Mouse (Mus musculus): ENCODE results near the gene Cobll1.

Gene Cobll1

DNA sequence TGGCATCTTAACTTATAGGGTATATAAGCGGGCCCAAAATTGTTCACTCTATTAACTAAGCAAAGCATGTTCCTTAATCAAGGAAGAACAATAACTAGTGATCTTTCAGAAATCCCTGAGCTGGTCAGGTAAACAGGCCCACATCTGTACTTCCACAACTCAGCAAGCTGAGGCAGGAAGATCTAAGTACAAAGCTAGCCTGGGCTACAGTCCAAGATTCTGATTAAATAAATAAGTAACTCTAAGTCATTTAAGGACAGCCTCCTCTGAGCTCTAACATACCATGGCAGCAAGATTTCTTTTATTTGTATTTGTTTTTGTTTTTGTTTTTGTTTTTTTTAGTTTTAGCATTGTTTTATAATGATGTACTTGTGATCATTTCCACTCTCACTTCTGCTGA is 42.2 kb downstream of the Cobll1 start:
- no peak for DNase-seq (ENCODE audit: low read depth, low spot score)

DNA sequence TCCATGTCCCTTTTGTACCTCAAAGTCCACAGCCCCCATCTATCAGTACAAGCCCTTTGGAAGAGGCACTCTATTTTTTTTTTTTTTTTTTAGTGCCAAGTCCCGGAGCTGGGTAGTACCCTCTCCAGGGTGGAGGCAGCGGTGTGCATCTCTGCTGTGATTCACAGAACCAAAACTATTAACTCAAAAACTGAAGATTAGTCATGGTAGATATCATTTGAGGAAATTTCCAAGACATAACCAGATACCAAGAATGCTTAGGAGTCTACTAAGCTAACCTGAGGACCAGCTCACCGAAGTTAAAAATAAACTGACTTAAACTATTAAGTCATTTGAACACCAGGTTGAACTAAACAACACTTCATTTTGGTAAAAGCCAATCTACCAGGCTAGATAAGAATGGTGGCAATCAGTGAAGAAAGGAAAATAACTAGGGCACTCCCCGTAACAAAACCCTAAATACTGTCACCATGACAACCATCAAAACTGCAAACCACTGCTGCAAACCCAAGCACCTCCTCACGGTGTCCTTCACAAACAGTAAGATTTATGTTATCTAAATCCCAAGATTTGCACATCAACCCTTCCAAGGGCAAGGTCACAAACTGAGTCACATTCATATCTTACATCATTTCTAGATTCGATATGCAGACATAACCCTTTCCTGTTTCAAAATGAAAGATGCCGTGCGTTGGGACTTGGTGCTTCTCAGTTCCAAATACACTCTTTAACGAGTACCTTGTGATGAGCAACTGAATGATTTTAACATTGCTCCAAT is 43.8 kb downstream of the Cobll1 start:
- no peak for DNase-seq (ENCODE audit: low read depth, low spot score)

DNA sequence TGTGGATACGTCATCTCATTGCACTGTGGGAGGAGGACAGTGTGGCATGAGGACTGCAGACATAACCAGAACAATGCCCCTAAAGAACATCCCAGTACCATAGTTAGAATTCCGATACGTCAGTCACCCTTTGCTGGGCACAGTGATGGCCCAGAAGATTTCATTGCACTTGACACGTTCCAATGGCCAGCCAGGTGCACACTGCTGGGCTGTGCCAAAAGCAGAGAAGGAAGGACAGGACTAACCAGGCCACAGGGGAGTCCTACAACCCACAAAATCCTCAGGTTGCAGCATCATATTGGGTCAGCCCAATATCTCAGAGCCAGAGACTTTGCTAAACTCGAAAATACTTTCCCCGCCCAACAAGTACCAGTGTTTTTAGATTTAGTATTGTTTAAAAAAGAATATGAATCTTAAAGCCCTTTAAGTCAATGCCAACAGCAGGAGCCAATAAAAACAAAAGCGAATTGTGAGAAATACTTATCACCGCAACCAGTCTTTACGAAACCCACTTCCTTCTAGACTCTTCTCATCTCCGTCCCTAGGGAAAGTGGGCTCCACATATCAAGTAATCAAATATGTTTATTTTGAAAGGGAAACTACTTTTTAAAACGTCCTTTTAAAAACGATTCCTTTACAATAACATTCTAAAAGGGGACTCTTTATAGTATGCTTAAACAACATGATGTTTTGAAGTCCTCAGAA is 46.0 kb downstream of the Cobll1 start:
- DNase-seq (ENCODE audit: low read depth, low spot score) = no peak

DNA sequence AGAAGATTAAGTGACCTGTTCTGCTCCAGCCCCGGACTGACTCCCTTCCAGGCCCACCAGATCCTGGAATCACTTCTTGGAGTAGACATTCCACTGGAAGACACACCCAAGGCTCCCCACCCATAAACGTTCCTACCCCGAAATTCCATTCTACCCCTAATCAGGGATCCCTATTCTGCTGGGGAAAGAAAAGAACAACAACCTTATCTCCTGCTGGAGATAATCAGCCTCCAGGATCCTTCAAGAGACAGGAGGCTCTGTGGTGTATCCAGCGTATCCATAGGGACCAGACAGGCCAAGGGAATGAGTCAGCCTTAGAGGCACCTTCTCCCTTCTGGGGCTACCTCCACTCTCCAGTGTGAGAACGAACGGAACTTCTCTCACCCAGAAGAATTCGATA is 47.8 kb downstream of the Cobll1 start:
- no peak for DNase-seq (ENCODE audit: low read depth, low spot score)

DNA sequence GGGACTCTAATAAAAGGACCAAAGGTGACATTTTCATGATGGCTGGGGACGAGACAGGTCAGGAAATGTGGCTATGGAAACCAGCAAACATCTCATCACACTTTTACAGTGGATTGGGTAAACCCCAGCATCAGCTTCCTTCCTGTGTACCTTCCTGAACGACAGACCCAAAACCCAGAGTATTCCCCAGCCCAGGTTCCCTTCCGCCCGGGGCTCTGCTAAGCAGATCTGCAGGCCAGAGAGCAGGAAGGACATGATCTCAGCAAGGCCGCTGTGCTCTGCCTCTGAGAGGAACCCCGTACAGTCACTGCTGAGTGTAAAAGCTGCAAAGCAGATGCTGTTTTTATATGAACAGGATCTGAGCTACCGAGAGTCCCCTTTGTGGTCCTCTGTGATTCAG is 49.9 kb downstream of the Cobll1 start:
- DNase-seq (ENCODE audit: low read depth, low spot score) = peak; percentile 24

GRCm38 (mm10) chr2:65188585-65188984 is 50.6 kb downstream of the Cobll1 start:
- no peak for DNase-seq (ENCODE audit: low read depth, low spot score)

- DNase-seq (ENCODE audit: low read depth, low spot score) = no peak
Observed at GRCm38 (mm10) chr2:65187652-65188051, 51.6 kb downstream of the Cobll1 start.

GRCm38 (mm10) chr2:65187164-65187563 is 52.0 kb downstream of the Cobll1 start:
- no peak for DNase-seq (ENCODE audit: low read depth, low spot score)

GRCm38 (mm10) chr2:65182747-65183146 is 56.5 kb downstream of the Cobll1 start:
- no peak for DNase-seq (ENCODE audit: low read depth, low spot score)

DNA sequence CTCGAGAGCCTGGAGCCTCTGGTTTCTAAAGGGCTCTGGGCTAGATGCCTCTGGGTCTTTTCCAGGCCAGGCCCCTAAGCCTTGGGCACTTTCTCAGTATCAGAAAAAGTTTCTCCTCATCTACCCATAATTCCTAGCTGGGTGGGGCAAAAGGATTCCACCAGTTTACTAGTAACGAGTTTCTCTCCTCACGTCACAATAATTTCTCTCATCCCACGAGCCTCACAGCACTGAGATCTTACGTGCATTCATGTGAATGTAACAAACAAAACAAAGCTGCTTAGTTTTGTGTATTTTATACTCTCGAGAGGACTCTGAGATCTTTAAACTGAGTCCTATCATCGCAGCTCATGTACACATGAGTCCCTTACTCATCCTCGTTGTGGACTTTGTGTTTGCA is 57.5 kb downstream of the Cobll1 start:
- no peak for DNase-seq (ENCODE audit: low read depth, low spot score)

DNA sequence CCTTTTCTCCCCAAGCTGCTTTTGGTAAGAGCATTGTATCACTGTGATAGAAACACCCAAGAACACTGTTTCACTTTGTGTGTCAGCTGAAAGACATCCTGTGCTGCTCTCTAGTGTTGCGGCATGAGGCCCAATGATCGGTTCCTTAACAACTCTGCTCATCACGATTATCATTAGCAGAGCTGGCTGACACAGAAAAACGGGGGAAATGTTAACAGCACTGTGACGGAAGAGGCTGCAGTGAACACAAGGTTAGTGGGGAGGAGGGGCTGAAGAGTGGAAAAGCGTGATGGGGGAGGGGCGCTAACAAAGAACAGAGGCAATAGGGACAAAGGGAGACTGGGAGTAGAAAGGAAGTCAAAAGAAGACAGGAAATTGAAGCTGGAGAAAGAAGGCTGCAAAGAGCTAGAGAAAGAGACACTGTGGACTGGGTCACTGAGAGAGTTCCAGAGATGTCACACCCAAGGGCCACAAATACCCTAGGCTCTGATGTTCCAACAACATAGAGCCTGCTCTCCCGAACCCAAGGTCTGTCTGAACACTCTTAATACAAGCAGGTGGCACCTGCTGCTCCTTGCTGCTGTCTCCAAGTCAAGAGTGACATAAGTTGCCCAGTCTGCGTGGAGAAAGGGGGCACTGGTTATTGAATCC is 58.0 kb downstream of the Cobll1 start:
- no peak for DNase-seq (ENCODE audit: low read depth, low spot score)

GRCm38 (mm10) chr2:65175645-65176044 is 63.6 kb downstream of the Cobll1 start:
- DNase-seq (ENCODE audit: low read depth, low spot score) = no peak

DNA sequence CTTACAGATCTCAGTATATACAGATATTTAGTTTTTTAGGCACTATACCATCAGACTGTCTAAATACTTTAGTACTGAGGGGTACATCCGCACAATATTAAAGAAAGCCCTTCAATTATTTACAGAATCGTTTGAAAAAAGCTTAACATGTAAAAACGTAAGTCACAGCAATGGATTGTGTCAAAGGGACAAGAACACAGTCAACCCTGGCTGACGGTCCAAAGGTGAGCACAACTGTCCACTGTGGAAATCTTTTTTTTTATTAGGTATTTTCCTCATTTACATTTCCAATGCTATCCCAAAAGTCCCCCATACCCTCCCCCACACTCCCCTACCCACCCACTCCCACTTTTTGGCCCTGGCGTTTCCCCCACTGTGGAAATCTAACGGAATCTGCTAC is 67.1 kb downstream of the Cobll1 start:
- DNase-seq (ENCODE audit: low read depth, low spot score) = no peak

DNA sequence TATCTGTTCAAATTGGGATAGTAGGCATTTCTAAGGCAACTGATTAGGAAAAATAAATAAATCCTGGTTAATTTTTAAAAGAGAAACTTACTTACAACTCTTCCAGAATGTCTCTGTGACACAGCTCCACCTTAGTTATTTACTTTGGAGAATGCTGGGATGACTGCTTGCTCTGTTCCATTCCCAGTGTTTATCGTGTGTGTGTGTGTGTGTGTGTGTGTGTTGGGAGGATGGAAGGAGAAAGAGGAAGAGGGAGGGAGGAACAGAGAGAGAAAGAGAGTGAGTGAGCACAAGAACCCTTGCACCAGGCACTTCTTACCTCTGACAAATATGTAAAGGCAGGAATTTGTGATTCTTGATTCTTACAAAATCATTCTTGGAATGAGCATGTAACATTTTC is 67.7 kb downstream of the Cobll1 start:
- no peak for DNase-seq (ENCODE audit: low read depth, low spot score)

GRCm38 (mm10) chr2:65170693-65171456 is 68.3 kb downstream of the Cobll1 start:
- no peak for DNase-seq (ENCODE audit: low read depth, low spot score)

GRCm38 (mm10) chr2:65170256-65170655 is 68.9 kb downstream of the Cobll1 start:
- no peak for DNase-seq (ENCODE audit: low read depth, low spot score)

- no peak for DNase-seq (ENCODE audit: low read depth, low spot score)
Observed at GRCm38 (mm10) chr2:65163990-65164389, 75.2 kb downstream of the Cobll1 start.

- no peak for DNase-seq (ENCODE audit: low read depth, low spot score)
Observed at GRCm38 (mm10) chr2:65162625-65163024, 76.6 kb downstream of the Cobll1 start.

GRCm38 (mm10) chr2:65161715-65162114 is 77.5 kb downstream of the Cobll1 start:
- DNase-seq (ENCODE audit: low read depth, low spot score) = no peak

DNA sequence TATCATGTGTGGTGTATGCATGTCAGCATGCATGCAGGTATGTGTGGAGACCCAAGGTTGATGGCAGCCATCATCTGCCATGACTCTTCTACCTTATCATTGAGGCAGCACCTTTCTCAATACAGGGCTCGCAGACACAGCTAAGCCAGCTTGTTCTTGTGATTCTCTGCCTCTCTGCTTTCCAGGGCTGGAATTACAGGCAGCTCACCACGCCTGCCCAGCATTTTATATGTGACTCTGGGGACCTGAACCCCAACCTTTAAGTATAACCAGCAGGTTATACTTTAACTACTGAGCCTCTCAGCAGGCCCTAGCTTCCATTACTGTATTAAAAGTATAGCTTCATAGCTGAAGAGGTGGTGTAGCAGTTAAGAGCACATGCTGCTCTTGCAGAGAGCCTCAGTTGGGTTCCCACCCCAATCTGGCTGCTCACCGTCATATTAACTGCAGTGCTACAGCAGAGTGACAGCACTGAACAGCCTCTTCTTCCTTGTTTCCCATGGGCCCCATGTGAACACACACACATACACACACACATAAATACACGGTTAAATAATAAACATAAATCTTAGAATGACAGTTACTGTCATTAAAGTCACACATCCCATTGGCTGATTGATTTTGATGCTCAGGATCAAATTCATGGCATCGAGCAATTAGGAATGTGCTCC is 81.1 kb downstream of the Cobll1 start:
- no peak for DNase-seq (ENCODE audit: low read depth, low spot score)

DNA sequence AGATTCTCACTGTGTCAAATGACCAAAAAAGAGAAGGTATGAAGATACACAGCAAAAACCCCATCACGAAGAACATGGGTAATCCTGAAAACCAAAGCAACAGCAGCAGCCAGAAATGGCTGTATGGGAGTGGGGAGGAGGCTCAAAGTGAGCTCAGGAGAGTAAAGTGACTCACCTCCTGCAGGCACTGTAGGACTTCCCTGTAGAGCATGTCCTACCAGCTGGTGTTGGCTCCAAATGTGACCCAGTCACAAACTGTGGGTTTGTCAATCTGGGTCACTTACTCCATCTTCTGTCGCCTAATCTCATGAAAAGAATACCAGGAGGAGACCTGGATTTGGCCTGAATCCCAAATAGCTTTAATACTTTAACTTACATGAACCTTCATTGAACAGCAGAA is 81.9 kb downstream of the Cobll1 start:
- DNase-seq (ENCODE audit: low read depth, low spot score) = no peak

Measured in forelimb bud, embryonic 11.5 days (tissue).